Mouse (Mus musculus) embryonic fibroblast, embryonic 13.5 days (primary cell): Measurements from ENCODE around the gene A930004D18Rik.

Experiments used
- CTCF ChIP-seq: IDR thresholded peaks from 2 replicates; pipeline ENCODE4 v1.5.1; 2011; ENCODE audit warnings: mild to moderate bottlenecking, control low read depth, low read length, moderate library complexity, borderline replicate concordance; ENCODE audit not compliant: insufficient read depth
- POLR2A ChIP-seq: IDR thresholded peaks from 2 replicates; pipeline ENCODE4 v1.6.1; 2011; ENCODE audit warnings: low read depth, mild to moderate bottlenecking, control low read depth, low read length, moderate library complexity

DNA sequence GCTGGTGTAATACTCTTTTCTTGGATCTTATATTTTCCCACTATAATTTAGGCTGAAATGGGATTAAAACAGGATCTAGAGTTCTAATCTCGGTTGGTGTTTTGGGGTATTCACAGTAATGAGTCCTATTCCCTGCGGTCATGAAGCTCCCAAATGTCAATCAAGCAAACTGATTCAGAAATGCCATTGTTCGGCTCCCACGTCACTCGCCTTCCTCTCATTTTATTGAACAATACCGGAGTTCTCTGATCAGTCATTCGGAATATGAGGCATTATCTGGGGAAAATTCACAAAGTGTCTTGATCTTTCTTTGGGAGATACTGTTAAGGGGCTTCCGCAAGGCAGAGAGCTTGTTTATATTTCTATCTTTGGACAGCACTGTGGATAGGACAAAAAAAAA, 7.0 kb downstream of the A930004D18Rik start:
- no peak for TF ChIP-seq CTCF
- TF ChIP-seq POLR2A: no peak
